8 mouse cellular contexts compared by ENCODE assay signal in genomic region chr15:103514119-103514518, GRCm38 (mm10). TPM values are rescaled to one million over a fixed set of nuclear protein-coding genes. Genes with fewer than 3 reads are reported as not detected.
DNase-seq lines count a peak whose midpoint lies in the region; ATAC-seq and TF ChIP-seq lines count a peak whose summit lies in the region.

No protein-coding gene starts in this region.

- DNase-seq in adrenal gland, adult (ENCODE audit: inconsistent age in 2 of 2, low spot score in 1 of 2) = peak; percentile 74 to 85
- peak; percentile 83 to 85 for DNase-seq in cerebellum, postnatal 36 days
- DNase-seq in gastrocnemius, adult 2 months = peak; percentile 76
- DNase-seq in hindbrain, embryonic 14.5 days (ENCODE audit: low spot score) = peak; percentile 93
- DNase-seq in layer of hippocampus, postnatal 36 days = peak; percentile 60 to 65
- peak; percentile 65 for DNase-seq in lung, postnatal 14 days
- peak; percentile 92 for DNase-seq in retina, embryonic 14.5 days (ENCODE audit: low spot score)
- peak; percentile 58 to 75 for DNase-seq in urinary bladder, postnatal 4 days (ENCODE audit: low spot score in 2 of 2)

- H3K27ac ChIP-seq in gastrocnemius, adult 2 months = peak overlapping the region; percentile 69
- peak overlapping the region; percentile 86 for H3K27ac ChIP-seq in hindbrain, embryonic 14.5 days

- peaks cover 63% of the 10 kb centered on the region for H3K4me1 ChIP-seq in hindbrain, embryonic 14.5 days (replicated peaks; ENCODE audit: control insufficient read depth, insufficient read depth, low read length)

- H3K9me3 ChIP-seq in hindbrain, embryonic 14.5 days (ENCODE audit: control insufficient read depth, low read length) = no peaks in the 10 kb centered on the region

- H3K4me2 ChIP-seq in hindbrain, embryonic 14.5 days (replicated peaks) = peak overlapping the region; percentile 58

- peak overlapping the region; percentile 66 for H3K4me3 ChIP-seq in gastrocnemius, adult 2 months
- peak overlapping the region; percentile 32 for H3K4me3 ChIP-seq in hindbrain, embryonic 14.5 days (replicated peaks; ENCODE audit: low read length)

- no peaks in the 10 kb centered on the region for H3K27me3 ChIP-seq in hindbrain, embryonic 14.5 days (ENCODE audit: control insufficient read depth, insufficient read depth, low read length)

- H3K9ac ChIP-seq in hindbrain, embryonic 14.5 days = peak overlapping the region; percentile 59

- ATAC-seq in hindbrain, embryonic 14.5 days (ENCODE audit: low FRiP score) = peak; percentile 90

- H3K36me3 ChIP-seq in hindbrain, embryonic 14.5 days (replicated peaks; ENCODE audit: control insufficient read depth, insufficient read depth) = no peaks in the 10 kb centered on the region

- WGBS in hindbrain, embryonic 14.5 days = 2% methylated on average over 10 of the region's 10 CpGs

- no peak for TF ChIP-seq CTCF in gastrocnemius, adult 2 months (IDR thresholded peaks at IDR 0.05)

- intact Hi-C loops in gastrocnemius, adult 2 months (cut with DNase I) = no loop called here

RNA-seq across cellular contexts. Expression of gene Pde1b, which starts 11.3 kb away (rescaled TPM):
- total RNA-seq in gastrocnemius, adult 2 months (2021) = under 1 TPM; 0.42 to 0.51 TPM
- polyA plus RNA-seq in hindbrain, embryonic 14.5 days (2014; fragmentation: Nextera tagmentation; extraction: Ambion mirVana) = 88.9 and 90.0 TPM in 2 replicates
- total RNA-seq in layer of hippocampus, postnatal 36 days (2021) = 10 to 100 TPM; 95.3 to 97.7 TPM

RNA-seq across cellular contexts. Expression of gene Ppp1r1a, which starts 23.7 kb away (rescaled TPM):
- total RNA-seq in gastrocnemius, adult 2 months (2021) = 100 to 1,000 TPM in 1 of 2 experiments, 10 to 100 TPM in 1; 67.6 to 107 TPM
- 124 and 125 TPM in 2 replicates for polyA plus RNA-seq in hindbrain, embryonic 14.5 days (2014; fragmentation: Nextera tagmentation; extraction: Ambion mirVana)
- 100 to 1,000 TPM in 1 of 2 experiments, 10 to 100 TPM in 1; 99.1 to 123 TPM for total RNA-seq in layer of hippocampus, postnatal 36 days (2021)

RNA-seq across cellular contexts. Expression of gene Glycam1, which starts 50.8 kb away (rescaled TPM):
- total RNA-seq in gastrocnemius, adult 2 months (2021) = not detected
- polyA plus RNA-seq in hindbrain, embryonic 14.5 days (2014; fragmentation: Nextera tagmentation; extraction: Ambion mirVana) = not detected in 2 replicates
- 1 to 10 TPM; 1.3 to 1.6 TPM for total RNA-seq in layer of hippocampus, postnatal 36 days (2021)

Comparison
In these comparisons a context has a peak if more than half of its experiments do, and no peak if none do; other contexts are left out.
1. Peak in every context shown above with its lines: DNase-seq, ATAC-seq, H3K4me3 ChIP-seq and H3K27ac ChIP-seq.
2. RNA of gene Pde1b, which starts 11.3 kb away (total RNA-seq): 95.3 to 97.7 TPM in layer of hippocampus, postnatal 36 days; 0.42 to 0.51 TPM in gastrocnemius, adult 2 months; every median in the first group is over 10 times any median in the second.